Mouse (Mus musculus) heart, adult 9 months (tissue): Measurements from ENCODE around the gene Tpst2.

ENCODE experiments used
- DNase-seq, 2 experiments: peaks; one replicate each; pipeline ENCODE4 v3.0.0; 2022; ENCODE audit warnings: low spot score in 2 of 2

Gene Tpst2

GRCm38 (mm10) chr5:112255426-112255825, 21.1 kb upstream of the Tpst2 start, which contains the start of gene Crybb1:
Gene Crybb1 (plus strand): TSS chr5:112255815.
- peak; percentile 75 to 80 for DNase-seq

GRCm38 (mm10) chr5:112256457-112256856, 20.0 kb upstream of the Tpst2 start:
- no peak for DNase-seq

GRCm38 (mm10) chr5:112257896-112258295, 18.6 kb upstream of the Tpst2 start:
- DNase-seq: no peak

GRCm38 (mm10) chr5:112259862-112260650, 16.4 kb upstream of the Tpst2 start:
- DNase-seq: no peak

DNA sequence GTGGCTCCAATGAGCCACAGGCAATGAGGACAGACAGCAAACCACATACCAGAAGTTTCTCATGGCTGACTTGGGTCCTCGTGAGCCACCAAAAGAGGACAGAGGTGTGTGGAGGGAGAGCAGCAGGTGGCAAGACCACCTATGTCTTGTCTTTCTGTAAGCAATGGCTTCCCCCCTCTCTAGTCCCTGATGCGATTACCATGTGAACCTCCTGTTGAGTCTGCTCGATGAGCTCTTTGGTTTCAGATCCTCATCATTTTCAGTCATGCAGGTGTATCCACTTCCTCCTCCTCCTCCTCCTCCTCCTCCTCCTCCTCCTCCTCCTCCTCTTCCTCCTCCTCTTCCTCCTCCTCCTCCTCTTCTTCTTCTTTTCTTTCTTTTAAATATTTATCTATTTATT, 15.7 kb upstream of the Tpst2 start:
- DNase-seq: no peak

DNA sequence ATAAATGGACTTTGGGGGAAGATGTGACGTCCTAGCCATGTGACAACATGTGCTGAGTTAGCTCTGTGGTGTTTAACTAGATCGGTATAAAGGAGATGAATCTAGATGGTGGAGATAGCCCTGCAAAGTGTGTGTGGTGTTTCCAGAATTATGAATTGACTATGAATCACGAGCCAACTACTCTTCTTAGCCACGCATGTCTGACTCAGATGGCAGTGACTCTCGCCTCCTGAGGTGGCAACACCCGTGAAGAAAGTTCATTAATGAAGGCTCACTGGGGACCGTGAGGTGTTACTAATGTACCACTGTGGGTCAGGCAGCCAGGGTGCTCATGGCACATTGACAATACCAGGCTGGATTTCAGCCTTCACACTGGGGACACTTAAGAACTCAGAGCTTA, 12.4 kb upstream of the Tpst2 start:
- DNase-seq: no peak

- no peak for DNase-seq
These were observed 11.4 kb upstream of the Tpst2 start for GRCm38 (mm10) chr5:112265110-112265509.

- no peak for DNase-seq
These were observed 11.0 kb upstream of the Tpst2 start for GRCm38 (mm10) chr5:112265515-112265914.

- DNase-seq: no peak
These were observed 10.3 kb upstream of the Tpst2 start for GRCm38 (mm10) chr5:112266011-112266777.

DNA sequence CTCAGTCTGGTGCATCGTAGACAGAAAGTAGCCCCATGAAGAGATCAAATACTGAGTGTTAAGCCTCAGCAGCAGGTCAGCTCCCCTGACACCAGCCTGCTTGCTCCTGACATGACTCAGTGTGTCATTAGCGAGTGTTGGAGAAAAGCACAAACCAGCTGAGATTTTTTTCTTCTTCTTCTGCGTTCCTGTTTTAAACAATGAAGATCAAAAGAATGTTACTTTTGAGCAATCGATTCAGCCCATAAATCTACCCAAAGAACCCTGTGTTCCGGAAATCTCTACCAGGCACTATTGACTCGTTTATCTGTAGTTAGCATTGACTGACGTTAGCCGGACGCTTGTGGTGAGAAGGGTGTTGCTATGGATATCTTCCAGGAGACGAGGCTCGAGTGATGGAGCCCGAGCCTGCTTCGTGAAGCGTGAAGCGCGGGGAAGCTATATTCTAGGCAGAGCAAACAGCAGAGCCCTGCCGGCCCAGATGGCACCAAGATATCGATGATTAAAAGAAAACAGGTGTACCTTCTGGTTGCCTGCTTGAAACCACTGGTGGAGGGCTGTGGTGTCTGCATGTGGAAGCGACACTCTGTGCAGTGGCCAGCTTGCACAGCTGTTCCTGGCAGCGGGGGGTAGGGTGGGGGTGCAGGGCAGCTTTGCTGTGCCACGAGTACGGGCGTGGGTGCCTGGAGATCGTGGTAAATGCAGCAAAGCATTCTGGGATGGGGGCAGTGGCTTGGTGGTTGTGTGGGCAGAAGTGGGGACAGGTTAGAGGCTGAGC, 5.5 kb upstream of the Tpst2 start:
- no peak for DNase-seq

GRCm38 (mm10) chr5:112272934-112273333, 3.6 kb upstream of the Tpst2 start:
- no peak for DNase-seq

- no peak for DNase-seq
These were observed 2.6 kb upstream of the Tpst2 start for GRCm38 (mm10) chr5:112273746-112274463.

DNA sequence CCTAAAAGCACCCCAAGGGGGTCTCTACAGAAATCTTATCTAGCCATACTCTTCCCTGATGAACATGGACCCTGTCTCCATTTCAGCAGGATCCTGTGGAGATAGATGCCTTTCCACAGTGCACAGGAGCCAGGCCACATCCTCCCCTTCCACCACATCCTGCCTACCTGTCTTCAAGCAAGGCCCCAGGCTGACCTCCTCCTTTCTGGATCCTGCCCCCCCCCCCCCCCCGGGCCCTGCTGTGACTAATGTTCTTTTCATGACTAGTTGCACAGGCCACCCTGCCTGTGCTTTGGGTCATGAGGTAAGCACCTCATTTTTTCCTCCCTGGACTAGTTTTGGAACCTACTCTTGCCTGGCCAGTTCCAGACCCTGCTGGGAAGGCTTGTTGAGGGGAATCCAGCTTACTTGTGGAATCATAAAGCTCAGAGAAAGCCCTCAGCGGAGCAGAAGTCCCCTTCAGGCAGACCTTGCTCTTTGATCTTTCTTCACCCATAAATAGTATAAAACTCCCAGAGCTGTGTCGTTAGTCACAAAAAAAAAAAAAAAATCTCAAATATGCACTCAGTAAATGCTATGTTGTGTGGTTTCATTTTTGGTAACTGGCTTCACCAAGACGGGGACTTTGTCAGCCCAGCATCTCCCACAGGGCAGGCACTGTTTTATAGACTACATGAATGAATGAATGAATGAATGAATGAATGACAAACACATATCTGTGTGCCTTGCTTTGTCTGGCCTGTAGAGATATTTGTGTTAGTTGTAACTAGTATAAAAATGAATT, 1.3 kb upstream of the Tpst2 start:
- peak in 1 of 2 experiments; percentile 3 for DNase-seq

- DNase-seq: peak in 1 of 2 experiments; percentile 60
These were observed 437 bp downstream of the Tpst2 start for GRCm38 (mm10) chr5:112276907-112277348.

GRCm38 (mm10) chr5:112277906-112278470, 1.5 kb downstream of the Tpst2 start:
- DNase-seq: peak in 1 of 2 experiments; percentile 16

GRCm38 (mm10) chr5:112279181-112280021, 2.9 kb downstream of the Tpst2 start:
- DNase-seq: peak; percentile 63 to 66

GRCm38 (mm10) chr5:112280151-112280550, 3.7 kb downstream of the Tpst2 start:
- peak in 1 of 2 experiments; percentile 73 for DNase-seq

DNA sequence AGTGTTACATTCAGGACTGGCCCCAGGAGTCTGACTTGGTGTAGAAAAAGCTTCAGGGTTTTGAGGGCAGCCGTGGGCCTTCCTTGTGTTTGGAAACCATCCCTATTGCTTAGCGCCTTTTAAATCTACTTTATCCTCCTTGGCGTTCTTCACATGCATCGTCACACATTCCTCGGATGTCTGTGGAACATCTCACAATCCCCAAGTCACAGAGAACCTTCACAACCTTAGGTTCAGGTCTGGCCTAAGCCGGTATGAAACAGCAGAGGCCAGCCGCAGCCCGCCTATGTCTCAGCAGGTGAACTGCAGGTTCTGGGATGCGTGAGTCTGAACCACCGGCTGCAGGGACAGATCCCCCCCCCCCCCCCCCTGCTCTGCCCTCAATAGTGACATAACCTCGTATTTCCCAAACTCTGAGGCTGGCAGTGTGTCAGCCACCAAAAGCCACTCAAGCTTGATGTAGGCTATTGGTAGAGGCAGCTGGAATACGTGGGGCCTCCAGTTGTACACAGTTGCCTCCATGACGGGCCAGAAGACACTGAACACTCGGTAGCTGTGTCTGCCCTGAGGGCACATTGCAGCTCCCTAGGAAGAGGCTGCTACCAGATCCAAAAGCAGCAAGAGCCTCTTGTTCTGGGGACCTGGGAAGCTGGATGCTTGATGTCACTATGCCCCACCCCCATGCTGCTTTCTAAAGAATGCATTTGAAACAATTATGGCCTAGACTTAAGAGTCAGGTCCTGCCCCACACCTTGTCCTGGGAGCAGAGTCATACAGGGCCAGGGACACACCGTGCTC, 4.6 kb downstream of the Tpst2 start:
- DNase-seq: no peak
